Mouse (Mus musculus): ENCODE measurements around the gene Tent5a. TPM values are rescaled to one million over a fixed set of nuclear protein-coding genes. Genes with fewer than 3 reads are reported as not detected.

The Tent5a gene
- polyA plus RNA-seq, 1 experiment: 0.78 TPM

GRCm38 (mm10) chr9:85342892-85343785, 16.0 kb upstream of the Tent5a start:
- Histone ChIP-seq H3K4me2 (ENCODE audit: low read depth) (no peak overlapping the region), H3ac (ENCODE audit: control insufficient read depth, insufficient read length) (no peak overlapping the region)
- TF ChIP-seq MYOG (IDR thresholded peaks at IDR 0.05; ENCODE audit: control insufficient read depth in 1 of 3, insufficient read depth in 1 of 3, insufficient read length in 2 of 3, low read depth in 2 of 3) (no peak), CEBPB (IDR thresholded peaks at IDR 0.05; ENCODE audit: insufficient read depth, poor library complexity, severe bottlenecking) (0 out of 2 replicates have a peak, but pooled peaks have one; percentile 16)

DNA sequence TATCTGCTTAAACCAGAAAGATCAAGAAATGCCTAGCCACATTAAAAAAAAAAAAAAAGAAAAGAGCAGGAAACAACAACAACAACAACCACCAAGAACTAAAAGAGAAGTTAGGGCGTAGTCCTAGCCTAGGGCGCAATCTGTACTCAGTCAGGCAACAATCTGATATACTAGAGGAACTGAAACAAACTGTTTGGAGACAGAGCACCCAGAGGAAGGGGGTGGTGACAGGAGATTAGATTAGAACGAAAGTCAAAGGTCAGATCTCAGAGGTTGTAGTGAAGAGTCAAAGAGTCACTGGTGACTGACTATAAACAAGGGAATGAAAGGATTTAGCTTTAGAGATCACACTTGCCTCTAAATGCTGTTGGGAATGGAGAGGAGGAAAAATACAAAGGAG, 13.2 kb upstream of the Tent5a start:
- Histone ChIP-seq H3K36me3 (ENCODE audit: control insufficient read depth, insufficient read depth) (no peaks in the 10 kb centered on the region), H3K4me3 (no peak overlapping the region), H3K4me2 (ENCODE audit: low read depth) (no peak overlapping the region), H3K79me2 (ENCODE audit: control insufficient read depth, insufficient read depth) (no peaks in the 10 kb centered on the region), H3ac (ENCODE audit: control insufficient read depth, insufficient read length) (no peak overlapping the region), H3K27me3 (ENCODE audit: control insufficient read depth, insufficient read depth, insufficient read length) (no peaks in the 10 kb centered on the region)
- TF ChIP-seq E2F4 (IDR thresholded peaks at IDR 0.05; ENCODE audit: insufficient read depth) (no peak), REST (IDR thresholded peaks at IDR 0.05; ENCODE audit: insufficient read depth, insufficient read length) (no peak), CEBPB (IDR thresholded peaks at IDR 0.05; ENCODE audit: insufficient read depth, poor library complexity, severe bottlenecking) (no peak), MAX (IDR thresholded peaks at IDR 0.05; ENCODE audit: low read depth) (no peak), MYOG (IDR thresholded peaks at IDR 0.05; ENCODE audit: control insufficient read depth in 1 of 3, insufficient read depth in 1 of 3, insufficient read length in 2 of 3, low read depth in 2 of 3) (no peak), POLR2AphosphoS2 (IDR thresholded peaks at IDR 0.05; ENCODE audit: insufficient read length, low read depth) (no peak), USF1 (IDR thresholded peaks at IDR 0.05; ENCODE audit: low read depth) (no peak), TCF12 (IDR thresholded peaks at IDR 0.05; ENCODE audit: insufficient read depth, poor library complexity, severe bottlenecking) (no peak), POLR2A (IDR thresholded peaks at IDR 0.05; ENCODE audit: insufficient read length, low read depth) (no peak), SRF (IDR thresholded peaks at IDR 0.05; ENCODE audit: control insufficient read depth, insufficient read length, low read depth) (no peak), MYOD1 (IDR thresholded peaks at IDR 0.05; ENCODE audit: control insufficient read depth in 1 of 3, insufficient read length in 2 of 3, low read depth in 2 of 3) (no peak), TCF3 (IDR thresholded peaks at IDR 0.05; ENCODE audit: insufficient read length, low read depth) (no peak)

More at GRCm38 (mm10) chr9:85342892-85343785, 16.0 kb upstream of the Tent5a start:
- Histone ChIP-seq H3K27me3 (ENCODE audit: control insufficient read depth, insufficient read depth, insufficient read length) (no peaks in the 10 kb centered on the region), H3K79me2 (ENCODE audit: control insufficient read depth, insufficient read depth) (no peaks in the 10 kb centered on the region), H3K36me3 (ENCODE audit: control insufficient read depth, insufficient read depth) (no peaks in the 10 kb centered on the region), H3K4me3 (no peak overlapping the region)

GRCm38 (mm10) chr9:85336046-85336445, 8.9 kb upstream of the Tent5a start:
- H3K27me3 ChIP-seq (ENCODE audit: control insufficient read depth, insufficient read depth, insufficient read length): no peaks in the 10 kb centered on the region
- H3K36me3 ChIP-seq (ENCODE audit: control insufficient read depth, insufficient read depth): no peaks in the 10 kb centered on the region
- no peak overlapping the region for H3K4me3 ChIP-seq
- no peaks in the 10 kb centered on the region for H3K79me2 ChIP-seq (ENCODE audit: control insufficient read depth, insufficient read depth)
- no peak for TF ChIP-seq REST (IDR thresholded peaks at IDR 0.05; ENCODE audit: insufficient read depth, insufficient read length)
- TF ChIP-seq MYOD1 (IDR thresholded peaks at IDR 0.05; ENCODE audit: control insufficient read depth in 1 of 3, insufficient read length in 2 of 3, low read depth in 2 of 3): no peak
- no peak for TF ChIP-seq CEBPB (IDR thresholded peaks at IDR 0.05; ENCODE audit: insufficient read depth, poor library complexity, severe bottlenecking)
- no peak for TF ChIP-seq E2F4 (IDR thresholded peaks at IDR 0.05; ENCODE audit: insufficient read depth)
- TF ChIP-seq MYOG (IDR thresholded peaks at IDR 0.05; ENCODE audit: control insufficient read depth in 1 of 3, insufficient read depth in 1 of 3, insufficient read length in 2 of 3, low read depth in 2 of 3): no peak
- no peak for TF ChIP-seq POLR2AphosphoS2 (IDR thresholded peaks at IDR 0.05; ENCODE audit: insufficient read length, low read depth)
- TF ChIP-seq POLR2A (IDR thresholded peaks at IDR 0.05; ENCODE audit: insufficient read length, low read depth): no peak
- no peak for TF ChIP-seq SRF (IDR thresholded peaks at IDR 0.05; ENCODE audit: control insufficient read depth, insufficient read length, low read depth)
- TF ChIP-seq TCF3 (IDR thresholded peaks at IDR 0.05; ENCODE audit: insufficient read length, low read depth): no peak
- no peak for TF ChIP-seq TCF12 (IDR thresholded peaks at IDR 0.05; ENCODE audit: insufficient read depth, poor library complexity, severe bottlenecking)
- TF ChIP-seq USF1 (IDR thresholded peaks at IDR 0.05; ENCODE audit: low read depth): no peak
- no peak for TF ChIP-seq MAX (IDR thresholded peaks at IDR 0.05; ENCODE audit: low read depth)
- no peak overlapping the region for H3ac ChIP-seq (ENCODE audit: control insufficient read depth, insufficient read length)
- H3K4me2 ChIP-seq (ENCODE audit: low read depth): no peak overlapping the region

GRCm38 (mm10) chr9:85331521-85331920, 4.4 kb upstream of the Tent5a start:
- Histone ChIP-seq H3K4me2 (ENCODE audit: low read depth) (no peak overlapping the region), H3K27me3 (ENCODE audit: control insufficient read depth, insufficient read depth, insufficient read length) (no peaks in the 10 kb centered on the region), H3K36me3 (ENCODE audit: control insufficient read depth, insufficient read depth) (no peaks in the 10 kb centered on the region), H3ac (ENCODE audit: control insufficient read depth, insufficient read length) (no peak overlapping the region), H3K4me3 (no peak overlapping the region), H3K79me2 (ENCODE audit: control insufficient read depth, insufficient read depth) (no peaks in the 10 kb centered on the region)
- no peak for TF ChIP-seq E2F4 (IDR thresholded peaks at IDR 0.05; ENCODE audit: insufficient read depth)
- TF ChIP-seq POLR2AphosphoS2 (IDR thresholded peaks at IDR 0.05; ENCODE audit: insufficient read length, low read depth): no peak
- no peak for TF ChIP-seq TCF12 (IDR thresholded peaks at IDR 0.05; ENCODE audit: insufficient read depth, poor library complexity, severe bottlenecking)
- TF ChIP-seq USF1 (IDR thresholded peaks at IDR 0.05; ENCODE audit: low read depth): no peak
- TF ChIP-seq MYOD1 (IDR thresholded peaks at IDR 0.05; ENCODE audit: control insufficient read depth in 1 of 3, insufficient read length in 2 of 3, low read depth in 2 of 3): no peak
- TF ChIP-seq MAX (IDR thresholded peaks at IDR 0.05; ENCODE audit: low read depth): no peak
- no peak for TF ChIP-seq MYOG (IDR thresholded peaks at IDR 0.05; ENCODE audit: control insufficient read depth in 1 of 3, insufficient read depth in 1 of 3, insufficient read length in 2 of 3, low read depth in 2 of 3)
- TF ChIP-seq CEBPB (IDR thresholded peaks at IDR 0.05; ENCODE audit: insufficient read depth, poor library complexity, severe bottlenecking): no peak
- no peak for TF ChIP-seq TCF3 (IDR thresholded peaks at IDR 0.05; ENCODE audit: insufficient read length, low read depth)
- TF ChIP-seq POLR2A (IDR thresholded peaks at IDR 0.05; ENCODE audit: insufficient read length, low read depth): no peak
- no peak for TF ChIP-seq REST (IDR thresholded peaks at IDR 0.05; ENCODE audit: insufficient read depth, insufficient read length)
- no peak for TF ChIP-seq SRF (IDR thresholded peaks at IDR 0.05; ENCODE audit: control insufficient read depth, insufficient read length, low read depth)

Data from myocyte (in vitro differentiated cells).